Mouse (Mus musculus) olfactory bulb, adult 2 months (tissue): ENCODE results near the gene Sh3bp4.

Experiments used
- CTCF ChIP-seq: fragments of 200-500 bp; IDR thresholded peaks from 2 replicates; pipeline ENCODE4 v1.5.1; 2012; ENCODE audit warnings: low read depth, mild to moderate bottlenecking, low read length, moderate library complexity; ENCODE audit not compliant: insufficient read depth
- POLR2A ChIP-seq: fragments of 200-500 bp; IDR thresholded peaks from 2 replicates; pipeline ENCODE4 v1.6.1; 2012; ENCODE audit warnings: mild to moderate bottlenecking, low read depth, low read length, moderate library complexity; ENCODE audit not compliant: insufficient read depth

DNA sequence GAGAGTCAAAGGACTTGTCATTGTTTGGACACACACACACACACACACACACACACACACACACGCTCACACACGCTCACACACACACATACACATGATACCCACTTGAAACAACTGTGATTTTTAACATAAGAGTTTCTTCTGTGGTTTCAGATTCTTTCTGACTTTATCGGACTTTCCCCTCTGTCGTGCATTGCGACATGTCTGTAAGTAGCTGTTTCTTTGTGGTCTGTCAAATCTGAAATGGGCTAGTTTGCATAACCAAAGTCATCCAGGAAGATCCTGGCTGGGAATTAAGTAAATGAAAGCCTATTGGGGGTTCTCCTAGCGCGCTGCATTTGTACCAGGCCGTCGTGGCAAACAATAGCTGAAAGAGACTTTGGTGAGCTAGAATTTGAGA, 8.5 kb downstream of the Sh3bp4 start:
- TF ChIP-seq POLR2A (no peak), CTCF (no peak)
